Mouse (Mus musculus): ENCODE data around the gene Vkorc1. TPM values are rescaled to one million over a fixed set of nuclear protein-coding genes. Genes with fewer than 3 reads are reported as not detected.

Vkorc1 gene
- polyA plus RNA-seq, 1 experiment from 2014 or later, result 69.9 TPM

- Histone ChIP-seq H3K36me3 (ENCODE audit: control insufficient read depth, insufficient read depth, low read length) (peaks cover 48% of the 10 kb centered on the region), H3K9me3 (replicated peaks; ENCODE audit: control insufficient read depth, low read length) (no peaks in the 10 kb centered on the region), H3K4me3 (ENCODE audit: low read depth, low read length) (peak within 1 kb of the TSS; percentile 98), H3K4me2 (ENCODE audit: low read length) (peak within 1 kb of the TSS; percentile 94), H3K9ac (ENCODE audit: low read length) (peak within 1 kb of the TSS; percentile 98), H3K4me1 (ENCODE audit: control insufficient read depth, insufficient read depth, low read length) (peaks cover 18% of the 10 kb centered on the region), H3K27me3 (replicated peaks; ENCODE audit: control insufficient read depth, insufficient read depth, low read length) (no peaks in the 10 kb centered on the region), H3K27ac (ENCODE audit: low read depth, low read length) (peak within 1 kb of the TSS; percentile 100)
- ATAC-seq, result peak; percentile 92
- under 1% methylated on average over 40 of the region's 41 CpGs for WGBS
- peak; percentile 93 for DNase-seq (ENCODE audit: low spot score)
Measured at GRCm38 (mm10) chr7:127876041-127876466, 19.4 kb downstream of the Vkorc1 start, which contains the start of gene Zfp646. Zfp646 (plus strand) TSS chr7:127876221.

DNA sequence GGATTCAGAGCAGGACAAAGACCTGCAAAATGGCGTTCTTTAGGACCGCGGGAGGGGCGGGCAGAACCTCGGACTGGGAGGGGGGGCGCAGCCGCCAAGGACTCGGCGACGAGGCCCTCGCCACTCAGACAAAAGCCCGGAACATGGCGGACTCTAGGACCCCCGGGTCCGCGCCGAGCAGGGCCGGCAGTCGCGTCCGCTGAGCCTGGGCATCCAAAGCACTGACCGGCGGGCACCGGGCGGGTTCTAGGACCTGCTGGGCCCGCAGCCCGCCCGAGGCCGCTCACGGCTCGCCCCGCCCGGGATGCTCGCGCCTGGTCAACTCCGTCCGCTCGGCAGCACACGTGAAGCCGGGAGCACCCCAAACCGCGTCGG, 19.8 kb downstream of the Vkorc1 start:
- WGBS, result under 1% methylated on average over 42 of the region's 43 CpGs
- DNase-seq (ENCODE audit: low spot score), result peak; percentile 98
- peak; percentile 93 for ATAC-seq

DNA sequence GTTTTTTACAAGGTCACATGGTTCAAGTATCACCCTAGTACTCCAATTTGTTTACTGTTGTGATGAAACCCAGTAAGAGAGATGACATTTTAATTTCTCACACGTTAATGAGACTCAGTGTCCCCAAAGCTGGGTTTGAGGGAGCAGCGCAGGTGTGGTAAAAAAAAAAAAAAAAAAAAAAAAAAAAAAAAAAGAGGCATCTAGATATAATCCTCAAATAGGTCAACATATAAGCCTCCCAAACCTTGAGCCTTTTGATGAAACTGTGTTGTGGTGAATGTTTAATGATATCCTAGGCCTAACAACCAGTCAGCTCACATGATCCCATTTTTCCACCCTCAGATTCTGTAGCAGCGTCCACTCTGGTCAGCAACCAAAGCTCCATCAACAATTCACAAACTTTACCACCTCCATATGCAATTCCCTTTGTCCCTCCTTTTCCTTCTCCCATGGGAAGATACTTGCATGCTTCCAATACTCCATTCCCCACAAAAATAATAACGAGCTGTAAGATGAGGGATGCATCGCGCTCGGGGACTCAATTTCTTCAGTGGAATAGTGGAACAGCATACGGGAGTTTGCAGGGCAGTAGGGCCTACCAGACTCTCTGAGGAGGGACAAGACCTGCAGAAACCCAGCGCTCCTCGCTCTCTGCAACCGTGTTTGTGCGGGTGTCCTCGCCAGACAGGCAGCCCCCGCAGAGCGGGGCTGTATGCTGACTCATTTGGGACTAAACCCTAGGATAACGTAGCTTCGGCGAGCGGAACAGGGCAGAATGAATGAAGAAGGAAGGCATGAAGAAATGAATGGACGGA, 20.4 kb downstream of the Vkorc1 start:
- peak overlapping the region; percentile 98 for H3K9ac ChIP-seq (ENCODE audit: low read length)
- peak overlapping the region; percentile 94 for H3K4me2 ChIP-seq (ENCODE audit: low read length)
- H3K27me3 ChIP-seq (replicated peaks; ENCODE audit: control insufficient read depth, insufficient read depth, low read length), result no peaks in the 10 kb centered on the region
- peaks cover 18% of the 10 kb centered on the region for H3K4me1 ChIP-seq (ENCODE audit: control insufficient read depth, insufficient read depth, low read length)
- H3K27ac ChIP-seq (ENCODE audit: low read depth, low read length), result peak overlapping the region; percentile 100
- no peaks in the 10 kb centered on the region for H3K9me3 ChIP-seq (replicated peaks; ENCODE audit: control insufficient read depth, low read length)
- ATAC-seq (peak; percentile 27), DNase-seq (ENCODE audit: low spot score) (no peak)
- H3K4me3 ChIP-seq (ENCODE audit: low read depth, low read length), result peak overlapping the region; percentile 98
- H3K36me3 ChIP-seq (ENCODE audit: control insufficient read depth, insufficient read depth, low read length), result peaks cover 46% of the 10 kb centered on the region
- WGBS, result 3% methylated on average over 20 of the region's 20 CpGs

More for the DNA sequence above, 19.8 kb downstream of the Vkorc1 start:
- Histone ChIP-seq H3K27me3 (replicated peaks; ENCODE audit: control insufficient read depth, insufficient read depth, low read length) (no peaks in the 10 kb centered on the region), H3K36me3 (ENCODE audit: control insufficient read depth, insufficient read depth, low read length) (peaks cover 46% of the 10 kb centered on the region), H3K9me3 (replicated peaks; ENCODE audit: control insufficient read depth, low read length) (no peaks in the 10 kb centered on the region), H3K4me2 (ENCODE audit: low read length) (peak overlapping the region; percentile 94), H3K4me1 (ENCODE audit: control insufficient read depth, insufficient read depth, low read length) (peaks cover 18% of the 10 kb centered on the region), H3K9ac (ENCODE audit: low read length) (peak overlapping the region; percentile 98), H3K4me3 (ENCODE audit: low read depth, low read length) (peak overlapping the region; percentile 98), H3K27ac (ENCODE audit: low read depth, low read length) (peak overlapping the region; percentile 100)

DNA sequence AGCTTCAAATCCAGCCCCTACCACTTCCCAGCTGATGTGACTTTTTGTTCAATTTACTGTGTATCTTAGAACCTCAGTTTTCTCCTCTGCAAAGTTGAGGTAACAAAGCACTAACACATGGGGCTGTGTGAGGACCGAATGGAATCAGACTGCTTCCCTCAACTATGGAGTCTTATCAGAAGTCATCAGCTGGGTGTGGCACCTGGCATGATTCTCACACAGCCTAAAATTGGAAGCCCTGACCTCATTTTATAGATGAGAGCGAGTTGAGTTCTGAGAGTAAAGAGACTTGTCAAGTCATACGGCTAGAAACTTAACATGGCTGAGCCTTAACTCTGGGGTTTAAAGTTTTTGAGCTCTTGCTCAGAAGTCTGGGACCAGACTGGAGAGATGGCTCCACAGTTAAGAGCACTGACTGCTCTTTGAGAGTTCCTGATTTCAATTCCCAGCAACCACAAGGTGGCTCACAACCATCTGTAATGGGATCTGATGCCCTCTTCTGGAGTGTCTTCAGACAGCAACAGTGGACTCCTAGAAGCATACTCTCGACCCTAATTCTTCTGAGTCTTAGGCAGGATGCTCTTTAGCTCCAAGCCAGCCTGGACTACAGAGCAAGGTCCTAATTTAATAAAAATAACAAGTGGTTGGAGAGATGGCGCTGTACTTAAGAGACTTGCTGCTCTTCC, 25.1 kb downstream of the Vkorc1 start:
- DNase-seq (ENCODE audit: low spot score) (no peak), ATAC-seq (no peak)
- H3K27ac ChIP-seq (ENCODE audit: low read depth, low read length), result no peak overlapping the region
- H3K27me3 ChIP-seq (replicated peaks; ENCODE audit: control insufficient read depth, insufficient read depth, low read length), result no peaks in the 10 kb centered on the region
- 85% methylated on average over 5 of the region's 5 CpGs for WGBS
- H3K9me3 ChIP-seq (replicated peaks; ENCODE audit: control insufficient read depth, low read length), result no peaks in the 10 kb centered on the region
- no peak overlapping the region for H3K9ac ChIP-seq (ENCODE audit: low read length)
- no peak overlapping the region for H3K4me2 ChIP-seq (ENCODE audit: low read length)
- H3K4me1 ChIP-seq (ENCODE audit: control insufficient read depth, insufficient read depth, low read length), result peaks cover 11% of the 10 kb centered on the region
- H3K36me3 ChIP-seq (ENCODE audit: control insufficient read depth, insufficient read depth, low read length), result peaks cover 57% of the 10 kb centered on the region
- H3K4me3 ChIP-seq (ENCODE audit: low read depth, low read length), result no peak overlapping the region

DNA sequence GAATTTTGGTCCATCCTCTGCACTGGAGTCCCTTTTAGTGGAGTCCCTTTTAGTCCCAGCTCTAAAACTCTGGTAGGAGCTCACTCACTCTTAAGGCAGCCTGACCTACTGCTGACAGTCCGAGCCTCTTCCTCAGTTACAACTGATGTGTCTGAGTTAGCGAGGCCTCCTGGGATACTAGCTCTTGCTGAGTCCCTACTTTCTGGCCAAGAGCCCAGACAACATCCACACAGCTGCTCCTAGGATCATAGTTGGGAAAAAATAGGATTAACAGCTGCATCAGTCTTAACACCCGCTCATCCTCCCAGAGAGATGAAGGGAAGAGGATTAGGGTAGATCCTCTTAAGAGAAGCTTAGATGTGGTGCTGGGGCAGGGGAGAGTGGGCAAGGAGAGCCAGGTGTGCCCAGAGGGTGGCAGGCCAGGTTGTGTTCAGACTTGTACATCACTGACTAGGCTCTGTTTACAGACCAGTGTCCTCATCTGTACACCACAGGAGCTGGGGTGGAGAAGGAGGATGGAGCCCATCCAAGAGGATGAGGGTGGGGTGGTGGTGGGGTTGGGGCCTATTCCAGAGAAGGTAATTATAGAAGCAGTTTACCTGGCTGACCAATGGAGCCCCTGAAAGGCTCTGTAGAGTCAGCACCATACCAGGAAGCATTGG, 26.1 kb downstream of the Vkorc1 start:
- H3K4me2 ChIP-seq (ENCODE audit: low read length), result no peak overlapping the region
- no peaks in the 10 kb centered on the region for H3K27me3 ChIP-seq (replicated peaks; ENCODE audit: control insufficient read depth, insufficient read depth, low read length)
- H3K36me3 ChIP-seq (ENCODE audit: control insufficient read depth, insufficient read depth, low read length), result peaks cover 67% of the 10 kb centered on the region
- ATAC-seq (no peak), DNase-seq (ENCODE audit: low spot score) (peak; percentile 17)
- no peak overlapping the region for H3K9ac ChIP-seq (ENCODE audit: low read length)
- H3K9me3 ChIP-seq (replicated peaks; ENCODE audit: control insufficient read depth, low read length), result no peaks in the 10 kb centered on the region
- H3K4me1 ChIP-seq (ENCODE audit: control insufficient read depth, insufficient read depth, low read length), result peaks cover 7% of the 10 kb centered on the region
- H3K27ac ChIP-seq (ENCODE audit: low read depth, low read length), result peak overlapping the region; percentile 17; the same call in 1 of the 2 replicates
- H3K4me3 ChIP-seq (ENCODE audit: low read depth, low read length), result no peak overlapping the region
- 63% methylated on average over 3 of the region's 3 CpGs for WGBS

- H3K4me3 ChIP-seq (ENCODE audit: low read depth, low read length), result no peak overlapping the region
- ATAC-seq (no peak), DNase-seq (ENCODE audit: low spot score) (no peak)
- no peak overlapping the region for H3K4me2 ChIP-seq (ENCODE audit: low read length)
- H3K27me3 ChIP-seq (replicated peaks; ENCODE audit: control insufficient read depth, insufficient read depth, low read length), result no peaks in the 10 kb centered on the region
- no peaks in the 10 kb centered on the region for H3K9me3 ChIP-seq (replicated peaks; ENCODE audit: control insufficient read depth, low read length)
- no peak overlapping the region for H3K9ac ChIP-seq (ENCODE audit: low read length)
- H3K36me3 ChIP-seq (ENCODE audit: control insufficient read depth, insufficient read depth, low read length), result peaks cover 61% of the 10 kb centered on the region
- no peaks in the 10 kb centered on the region for H3K4me1 ChIP-seq (ENCODE audit: control insufficient read depth, insufficient read depth, low read length)
- WGBS, result 96% methylated on average over 18 of the region's 18 CpGs
- H3K27ac ChIP-seq (ENCODE audit: low read depth, low read length), result no peak overlapping the region
Measured at GRCm38 (mm10) chr7:127867641-127868040, 27.8 kb downstream of the Vkorc1 start.

GRCm38 (mm10) chr7:127866434-127866833, 29.0 kb downstream of the Vkorc1 start:
- no peaks in the 10 kb centered on the region for H3K27me3 ChIP-seq (replicated peaks; ENCODE audit: control insufficient read depth, insufficient read depth, low read length)
- 94% methylated on average over 12 of the region's 12 CpGs for WGBS
- ATAC-seq (no peak), DNase-seq (ENCODE audit: low spot score) (no peak)
- H3K4me1 ChIP-seq (ENCODE audit: control insufficient read depth, insufficient read depth, low read length), result no peaks in the 10 kb centered on the region
- no peak overlapping the region for H3K27ac ChIP-seq (ENCODE audit: low read depth, low read length)
- peaks cover 54% of the 10 kb centered on the region for H3K36me3 ChIP-seq (ENCODE audit: control insufficient read depth, insufficient read depth, low read length)
- no peaks in the 10 kb centered on the region for H3K9me3 ChIP-seq (replicated peaks; ENCODE audit: control insufficient read depth, low read length)
- no peak overlapping the region for H3K4me2 ChIP-seq (ENCODE audit: low read length)
- H3K9ac ChIP-seq (ENCODE audit: low read length), result no peak overlapping the region
- no peak overlapping the region for H3K4me3 ChIP-seq (ENCODE audit: low read depth, low read length)

GRCm38 (mm10) chr7:127858258-127858657, 37.2 kb downstream of the Vkorc1 start:
- H3K36me3 ChIP-seq (ENCODE audit: control insufficient read depth, insufficient read depth, low read length), result no peaks in the 10 kb centered on the region
- no peak overlapping the region for H3K27ac ChIP-seq (ENCODE audit: low read depth, low read length)

More at GRCm38 (mm10) chr7:127858258-127858657, 37.2 kb downstream of the Vkorc1 start:
- Histone ChIP-seq H3K4me1 (ENCODE audit: control insufficient read depth, insufficient read depth, low read length) (no peaks in the 10 kb centered on the region), H3K27me3 (replicated peaks; ENCODE audit: control insufficient read depth, insufficient read depth, low read length) (no peaks in the 10 kb centered on the region), H3K9me3 (replicated peaks; ENCODE audit: control insufficient read depth, low read length) (no peaks in the 10 kb centered on the region), H3K4me2 (ENCODE audit: low read length) (no peak overlapping the region), H3K9ac (ENCODE audit: low read length) (no peak overlapping the region), H3K4me3 (ENCODE audit: low read depth, low read length) (no peak overlapping the region)
- DNase-seq (ENCODE audit: low spot score) (no peak), ATAC-seq (no peak)
- WGBS, result 97% methylated on average over 6 of the region's 6 CpGs

Measured in forebrain, embryonic 14.5 days (tissue).